Mouse (Mus musculus) hindbrain, embryonic 10.5 days (tissue): ENCODE measurements at regions not wholly inside any gene's neighbourhood (a gene's known extent, or its start where the extent isn't known, plus 50 kb on each side); places are given as distances from the start of the nearest gene placed in this dataset.

ENCODE experiments used
- DNase-seq: peaks from one replicate; pipeline ENCODE4 v3.0.0-alpha.2; 2017; ENCODE audit warnings: low spot score
- H3K27ac ChIP-seq: fragments of 300-500 bp; sonication (generic); 2 replicates; pipeline ENCODE4 v1.5.1; 2016; ENCODE audit warnings: mild to moderate bottlenecking, moderate library complexity
- H3K27me3 ChIP-seq: fragments of 300-500 bp; sonication (generic); 2 replicates; pipeline ENCODE4 v1.6.1; 2016; ENCODE audit warnings: mild to moderate bottlenecking; ENCODE audit not compliant: poor library complexity, insufficient read depth, severe bottlenecking
- H3K36me3 ChIP-seq: fragments of 300-500 bp; sonication (generic); 2 replicates; pipeline ENCODE4 v1.6.1; 2016; ENCODE audit warnings: mild to moderate bottlenecking, moderate library complexity
- H3K4me1 ChIP-seq: fragments of 300-500 bp; sonication (generic); replicated peaks from 2 replicates; pipeline ENCODE4 v1.6.1; 2016; ENCODE audit warnings: mild to moderate bottlenecking
- H3K4me3 ChIP-seq: fragments of 300-500 bp; sonication (generic); 2 replicates; pipeline ENCODE4 v1.5.1; 2016; ENCODE audit warnings: mild to moderate bottlenecking, moderate library complexity
- H3K9me3 ChIP-seq: fragments of 300-500 bp; sonication (generic); 2 replicates; pipeline ENCODE4 v1.6.1; 2016; ENCODE audit warnings: mild to moderate bottlenecking, moderate library complexity
- whole genome bisulfite sequencing: fragments of 180-500 bp; shearing (Covaris S2); methylation state at CpG from one replicate; pipeline ENCODE4 v1.1.7; 2016; 5-methylcytosine and 5-hydroxymethylcytosine counted together

GRCm38 (mm10) chr13:25774586-25775182, 504.4 kb upstream of the Nrsn1 start:
- H3K4me3 ChIP-seq = no peak overlapping the region
- H3K27me3 ChIP-seq = no peaks in the 10 kb centered on the region
- no peak overlapping the region for H3K27ac ChIP-seq
- no peaks in the 10 kb centered on the region for H3K36me3 ChIP-seq
- H3K4me1 ChIP-seq = no peaks in the 10 kb centered on the region
- DNase-seq = no peak
- no peaks in the 10 kb centered on the region for H3K9me3 ChIP-seq
- 65% methylated on average over 2 of the region's 2 CpGs for WGBS

- Histone ChIP-seq H3K4me1 (peaks cover 16% of the 10 kb centered on the region), H3K27me3 (no peaks in the 10 kb centered on the region), H3K36me3 (no peaks in the 10 kb centered on the region), H3K4me3 (no peak overlapping the region), H3K27ac (no peak overlapping the region), H3K9me3 (0 out of 2 replicates have a peak, but pooled peaks cover 6% of the 10 kb centered on the region)
- no peak for DNase-seq
These were observed 484.3 kb upstream of the Nrsn1 start for GRCm38 (mm10) chr13:25754515-25755105.

GRCm38 (mm10) chr13:25751409-25751777, 481.1 kb upstream of the Nrsn1 start:
- peak overlapping the region; percentile 78 for H3K27ac ChIP-seq
- no peaks in the 10 kb centered on the region for H3K36me3 ChIP-seq
- no peaks in the 10 kb centered on the region for H3K27me3 ChIP-seq
- DNase-seq = no peak
- no peaks in the 10 kb centered on the region for H3K9me3 ChIP-seq
- 58% methylated on average over 4 of the region's 4 CpGs for WGBS
- peaks cover 16% of the 10 kb centered on the region for H3K4me1 ChIP-seq
- H3K4me3 ChIP-seq = no peak overlapping the region

GRCm38 (mm10) chr13:25750460-25751408, 480.4 kb upstream of the Nrsn1 start:
- Histone ChIP-seq H3K4me1 (peaks cover 16% of the 10 kb centered on the region), H3K36me3 (no peaks in the 10 kb centered on the region), H3K4me3 (no peak overlapping the region), H3K9me3 (no peaks in the 10 kb centered on the region), H3K27ac (peak overlapping the region; percentile 78), H3K27me3 (no peaks in the 10 kb centered on the region)
- WGBS = 19% methylated on average over 8 of the region's 8 CpGs
- peak; percentile 17 for DNase-seq

GRCm38 (mm10) chr13:25738601-25739000, 468.3 kb upstream of the Nrsn1 start:
- Histone ChIP-seq H3K27ac (no peak overlapping the region; the same call in 1 of the 2 replicates), H3K27me3 (no peaks in the 10 kb centered on the region), H3K4me3 (no peak overlapping the region), H3K9me3 (no peaks in the 10 kb centered on the region), H3K4me1 (0 out of 2 replicates have a peak, but pooled peaks cover 4% of the 10 kb centered on the region), H3K36me3 (no peaks in the 10 kb centered on the region)
- WGBS = 33% methylated on average over 2 of the region's 2 CpGs
- DNase-seq = peak; percentile 29

DNA sequence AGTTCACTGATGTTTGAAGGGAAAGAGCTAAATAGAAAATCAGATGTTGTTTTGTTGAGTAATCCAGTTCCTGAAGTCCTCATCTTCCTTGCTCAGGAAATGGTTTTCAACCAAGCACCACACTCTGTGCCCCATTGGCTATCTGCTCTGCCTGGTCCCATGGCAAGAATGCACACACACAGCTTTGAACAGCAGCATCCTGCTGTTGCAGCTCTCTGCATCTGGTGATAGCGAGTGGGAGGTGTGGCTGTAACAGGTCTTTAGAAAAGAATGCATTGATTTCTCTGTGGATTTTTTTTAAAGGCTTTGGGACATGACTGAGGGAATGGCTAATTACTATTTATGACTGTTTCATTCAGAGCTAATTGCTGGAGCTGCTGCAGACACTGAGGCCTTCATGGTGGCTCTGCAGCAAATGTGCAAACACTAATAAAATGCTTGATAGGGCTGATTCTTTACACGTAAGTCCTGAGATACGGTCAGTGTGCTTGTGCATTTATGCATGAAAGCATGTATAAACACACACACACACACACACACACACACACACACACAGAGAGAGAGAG, 459.1 kb upstream of the Nrsn1 start:
- no peaks in the 10 kb centered on the region for H3K27me3 ChIP-seq
- H3K4me1 ChIP-seq = peaks cover 23% of the 10 kb centered on the region
- no peak for DNase-seq
- 42% methylated on average over 3 of the region's 3 CpGs for WGBS
- peak overlapping the region; percentile 59; the same call in 1 of the 2 replicates for H3K27ac ChIP-seq
- no peak overlapping the region for H3K4me3 ChIP-seq
- H3K9me3 ChIP-seq = no peaks in the 10 kb centered on the region
- no peaks in the 10 kb centered on the region for H3K36me3 ChIP-seq

DNA sequence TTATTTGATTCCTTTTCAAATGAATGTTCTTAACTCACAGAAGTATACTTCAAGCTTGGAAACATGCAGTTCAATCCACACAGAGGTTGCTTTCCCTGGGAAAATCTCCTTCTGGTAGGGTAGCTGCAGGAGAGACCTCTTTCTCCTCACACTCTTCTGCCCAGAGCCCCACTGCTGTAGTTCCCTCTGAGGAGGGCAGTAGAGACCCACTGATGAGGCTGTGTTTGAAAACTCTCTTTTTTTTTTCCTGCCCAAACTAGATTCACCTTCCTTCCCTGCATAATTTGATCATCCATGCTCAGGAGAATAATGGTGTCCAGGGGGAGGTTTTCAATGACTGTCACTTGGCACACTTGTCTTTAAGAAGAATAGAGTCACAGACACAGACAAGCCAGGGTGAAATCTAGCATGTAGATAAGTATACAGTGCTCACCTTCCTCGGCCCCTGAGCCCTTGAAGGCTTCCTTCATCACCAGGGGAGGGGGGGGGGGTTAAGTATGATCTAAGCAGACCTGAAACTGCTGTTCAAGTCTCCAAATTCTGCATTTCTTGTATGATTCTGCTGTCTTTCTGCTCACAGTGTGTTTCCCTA, 457.3 kb upstream of the Nrsn1 start:
- Histone ChIP-seq H3K36me3 (no peaks in the 10 kb centered on the region), H3K27me3 (no peaks in the 10 kb centered on the region), H3K27ac (peak overlapping the region; percentile 40), H3K4me3 (no peak overlapping the region), H3K9me3 (no peaks in the 10 kb centered on the region), H3K4me1 (peaks cover 26% of the 10 kb centered on the region)
- 32% methylated on average over 1 of the region's 1 CpGs for WGBS
- DNase-seq = peak; percentile 36

DNA sequence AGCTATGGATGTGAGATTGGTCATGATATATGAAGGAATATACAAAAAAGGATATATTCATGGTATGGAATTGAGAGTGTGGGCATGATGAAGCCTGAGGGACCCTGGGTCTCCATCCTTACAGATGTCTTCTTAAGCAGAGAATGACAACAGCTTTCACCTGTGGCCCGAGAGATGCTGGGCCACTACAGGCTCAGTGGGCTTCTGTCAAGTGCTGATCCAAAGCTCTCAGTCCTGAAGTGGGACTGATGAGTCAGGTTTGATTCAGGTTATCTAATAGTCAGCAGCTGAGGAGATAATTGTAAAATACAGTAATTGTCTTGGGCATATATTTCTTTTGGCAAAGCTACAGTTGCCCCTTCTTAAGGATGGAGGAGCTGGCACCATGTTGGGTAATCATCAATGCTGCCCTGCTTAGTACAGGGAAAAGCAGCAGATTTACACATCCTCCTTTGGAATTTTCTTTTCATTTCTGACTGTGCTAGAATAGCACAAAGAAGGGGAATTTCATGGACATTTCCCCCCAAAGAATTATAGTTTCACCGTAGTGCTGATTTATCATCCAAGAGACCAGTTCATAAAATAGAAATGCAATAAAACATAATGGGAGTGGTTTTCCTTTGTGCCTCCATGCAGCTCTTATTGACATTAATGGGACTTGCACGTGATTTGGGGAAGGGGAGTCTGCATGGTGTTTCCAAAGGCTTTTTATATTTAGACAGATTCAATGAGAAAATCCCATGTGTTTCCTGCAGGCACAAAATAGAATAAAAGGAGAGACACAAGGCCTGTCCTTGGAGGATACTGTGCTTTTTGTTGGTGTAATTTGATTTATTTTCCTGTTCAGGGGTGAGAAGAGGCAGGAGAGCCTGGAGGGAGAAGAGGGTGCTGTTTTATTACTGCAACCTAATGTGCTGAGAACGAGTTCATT, 452.6 kb upstream of the Nrsn1 start:
- Histone ChIP-seq H3K9me3 (no peaks in the 10 kb centered on the region), H3K27ac (no peak overlapping the region), H3K4me1 (peaks cover 9% of the 10 kb centered on the region), H3K27me3 (no peaks in the 10 kb centered on the region), H3K4me3 (no peak overlapping the region), H3K36me3 (no peaks in the 10 kb centered on the region)
- 67% methylated on average over 4 of the region's 4 CpGs for WGBS
- DNase-seq = no peak

DNA sequence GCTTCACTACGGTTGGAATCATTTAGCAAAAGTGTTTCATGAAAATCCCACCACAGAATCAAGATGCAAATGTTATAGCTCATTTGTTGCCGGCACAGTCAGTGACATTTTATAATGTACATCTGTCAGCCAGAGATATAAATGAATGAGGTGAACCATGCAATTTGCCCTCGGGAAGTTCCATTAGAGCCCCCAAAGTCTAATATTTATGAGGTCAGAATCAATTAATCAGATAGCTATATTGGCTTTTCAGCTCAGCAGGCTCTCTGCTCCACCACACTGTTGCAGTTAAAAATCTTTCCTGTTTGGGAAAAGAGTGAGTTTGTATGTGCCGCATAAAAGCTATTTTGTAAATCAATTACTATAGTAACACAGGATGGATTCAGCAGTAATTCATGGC, 430.7 kb upstream of the Nrsn1 start:
- no peaks in the 10 kb centered on the region for H3K4me1 ChIP-seq
- H3K27me3 ChIP-seq = no peaks in the 10 kb centered on the region
- H3K9me3 ChIP-seq = no peaks in the 10 kb centered on the region
- WGBS = 79% methylated on average over 4 of the region's 4 CpGs
- H3K36me3 ChIP-seq = no peaks in the 10 kb centered on the region
- H3K4me3 ChIP-seq = no peak overlapping the region
- no peak overlapping the region for H3K27ac ChIP-seq
- no peak for DNase-seq

- no peak for DNase-seq
- no peaks in the 10 kb centered on the region for H3K27me3 ChIP-seq
- H3K9me3 ChIP-seq = no peaks in the 10 kb centered on the region
- 84% methylated on average over 1 of the region's 1 CpGs for WGBS
- H3K4me1 ChIP-seq = peaks cover 4% of the 10 kb centered on the region; the same call in 1 of the 2 replicates
- H3K27ac ChIP-seq = no peak overlapping the region
- no peaks in the 10 kb centered on the region for H3K36me3 ChIP-seq
- no peak overlapping the region for H3K4me3 ChIP-seq
These were observed 425.7 kb upstream of the Nrsn1 start for GRCm38 (mm10) chr13:25695956-25696355.

- Histone ChIP-seq H3K27me3 (no peaks in the 10 kb centered on the region), H3K4me3 (no peak overlapping the region), H3K4me1 (peaks cover 5% of the 10 kb centered on the region; the same call in 1 of the 2 replicates), H3K9me3 (no peaks in the 10 kb centered on the region), H3K27ac (no peak overlapping the region), H3K36me3 (no peaks in the 10 kb centered on the region)
- DNase-seq = no peak
- WGBS = 92% methylated on average over 14 of the region's 14 CpGs
These were observed 424.8 kb upstream of the Nrsn1 start for GRCm38 (mm10) chr13:25695017-25695604.
